Mouse (Mus musculus) forebrain, postnatal 0 days (tissue): ENCODE results near the gene Pde4d. TPM values are rescaled to one million over a fixed set of nuclear protein-coding genes. Genes with fewer than 3 reads are reported as not detected.

Experiments
- ATAC-seq: fragments of 200-750 bp; cut with Nextera tagmentation; 2 replicates; pipeline ENCODE4 v1.8.0; 2017; ENCODE audit warnings: mild to moderate bottlenecking, moderate library complexity
- DNase-seq: peaks from one replicate; pipeline ENCODE4 v3.0.0-alpha.2; 2015
- H3K27ac ChIP-seq: fragments of 300-500 bp; sonication (generic); 2 replicates; pipeline ENCODE4 v1.5.1; 2014; ENCODE audit warnings: low read depth, mild to moderate bottlenecking, antibody characterized with exemption, low read length, moderate library complexity, mixed read lengths
- H3K27me3 ChIP-seq: fragments of 300-500 bp; sonication (generic); 2 replicates; pipeline ENCODE4 v1.6.1; 2014; ENCODE audit warnings: mild to moderate bottlenecking, low read length, mixed read lengths; ENCODE audit not compliant: insufficient read depth
- H3K36me3 ChIP-seq: fragments of 300-500 bp; sonication (generic); 2 replicates; pipeline ENCODE4 v1.6.1; 2014; ENCODE audit warnings: mild to moderate bottlenecking, moderate library complexity; ENCODE audit not compliant: insufficient read depth
- H3K4me1 ChIP-seq: fragments of 300-500 bp; sonication (generic); 2 replicates; pipeline ENCODE4 v1.6.1; 2014; ENCODE audit warnings: antibody characterized with exemption; ENCODE audit not compliant: insufficient read depth
- H3K4me2 ChIP-seq: fragments of 300-500 bp; sonication (generic); 2 replicates; pipeline ENCODE4 v1.6.1; 2014; ENCODE audit warnings: low read depth, mild to moderate bottlenecking, moderate library complexity
- H3K4me3 ChIP-seq: fragments of 300-500 bp; sonication (generic); 2 replicates; pipeline ENCODE4 v1.5.1; 2014; ENCODE audit warnings: low read depth, low read length, mixed read lengths
- H3K9ac ChIP-seq: fragments of 300-500 bp; sonication (generic); 2 replicates; pipeline ENCODE4 v1.6.1; 2014; ENCODE audit warnings: mild to moderate bottlenecking
- H3K9me3 ChIP-seq: fragments of 300-500 bp; sonication (generic); 2 replicates; pipeline ENCODE4 v1.6.1; 2016; ENCODE audit warnings: low read length
- CTCF ChIP-seq: sonication (generic); IDR thresholded peaks from 2 replicates; pipeline ENCODE4 v1.5.1; 2016; ENCODE audit warnings: antibody characterized with exemption, control low read depth, low read depth
- WGBS: fragments of 180-500 bp; shearing (Covaris S2); extraction: QIAGEN DNeasy Blood & Tissue Kit; methylation state at CpG from one replicate; pipeline ENCODE4 v1.1.7; 2014; 5-methylcytosine and 5-hydroxymethylcytosine counted together
- polyA plus RNA-seq: library from polyadenylated mRNA; unstranded; fragments of >200 nt; fragmentation: Nextera tagmentation; extraction: Ambion mirVana; gene quantifications from 2 replicates; pipeline ENCODE4 v1.2.1, GENCODE M21; 2015
- total RNA-seq: library from RNA; depleted of rRNA; stranded (reverse); fragments of >200 nt; gene quantifications from 2 replicates; pipeline ENCODE4 v1.2.3, GENCODE M21; 2014

The Pde4d gene
- total and polyA plus RNA-seq, 2 experiments from 2014 or later, result 13.2 to 78.8 TPM

DNA sequence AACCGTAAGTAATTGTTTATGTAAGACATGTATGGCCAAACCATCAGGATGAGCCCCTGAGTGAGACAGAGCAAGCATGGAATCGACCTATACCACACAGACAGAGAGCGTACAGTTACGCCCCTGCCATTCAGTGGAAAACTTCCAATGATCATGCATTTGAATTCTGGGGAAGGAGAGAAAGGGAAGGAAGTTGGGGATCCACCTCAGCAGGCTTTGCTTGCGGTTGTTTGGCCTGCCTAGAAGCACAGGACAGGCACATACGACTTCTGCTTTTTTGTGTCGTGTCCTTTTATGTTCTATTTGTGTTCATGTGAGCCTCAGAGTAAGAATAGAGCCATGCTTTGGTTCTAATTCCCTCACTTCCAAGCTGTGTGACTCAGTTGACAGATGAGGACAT is 849.1 kb downstream of the Pde4d start:
- Histone ChIP-seq H3K36me3 (no peaks in the 10 kb centered on the region), H3K9me3 (no peaks in the 10 kb centered on the region), H3K4me1 (no peaks in the 10 kb centered on the region), H3K4me2 (no peak overlapping the region), H3K9ac (no peak overlapping the region), H3K27ac (no peak overlapping the region), H3K4me3 (no peak overlapping the region), H3K27me3 (no peaks in the 10 kb centered on the region)
- DNase-seq, result no peak
- no peak for ATAC-seq
- TF ChIP-seq CTCF, result no peak
- 90% methylated on average over 7 of the region's 7 CpGs for WGBS

DNA sequence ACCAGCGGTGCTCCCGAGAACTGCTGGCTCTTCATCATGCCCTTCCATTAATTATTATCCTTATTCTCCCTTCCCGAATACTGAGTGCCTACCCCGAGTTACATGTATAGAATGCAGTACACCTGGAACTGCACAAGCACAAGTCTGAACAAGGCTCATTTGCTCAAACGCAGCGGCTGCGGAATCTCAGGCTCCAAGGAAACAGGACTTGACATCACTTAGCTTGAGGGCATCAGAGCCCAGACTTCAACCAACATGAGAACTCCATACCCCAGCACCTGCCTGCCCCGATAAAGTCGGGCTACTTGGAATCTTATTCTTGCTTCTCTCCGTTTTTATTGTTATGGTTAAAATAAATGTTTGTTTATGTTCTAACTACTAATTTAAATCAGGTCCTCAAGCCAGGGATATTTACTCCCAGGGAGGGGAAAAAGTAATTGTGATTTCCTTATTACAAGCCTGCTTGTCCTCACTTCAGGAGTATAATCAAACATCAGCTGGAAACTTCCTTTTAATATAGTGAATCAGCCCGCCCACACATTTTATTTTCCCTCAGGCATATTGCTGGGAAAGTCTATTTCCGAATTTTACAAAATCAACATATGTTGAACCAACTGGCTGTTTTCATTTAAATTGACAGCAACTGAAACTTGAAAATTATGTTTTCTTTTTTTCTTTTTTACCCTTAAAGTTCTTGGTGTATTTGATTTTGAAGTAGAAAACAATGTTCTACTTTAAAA is 849.9 kb downstream of the Pde4d start:
- Histone ChIP-seq H3K4me2 (no peak overlapping the region), H3K36me3 (no peaks in the 10 kb centered on the region), H3K4me3 (no peak overlapping the region), H3K4me1 (no peaks in the 10 kb centered on the region), H3K27me3 (no peaks in the 10 kb centered on the region), H3K9ac (no peak overlapping the region), H3K27ac (no peak overlapping the region), H3K9me3 (no peaks in the 10 kb centered on the region)
- ATAC-seq (no peak), DNase-seq (peak; percentile 46)
- WGBS, result 79% methylated on average over 12 of the region's 12 CpGs
- TF ChIP-seq CTCF, result no peak

GRCm38 (mm10) chr13:109312542-109312941 is 862.8 kb downstream of the Pde4d start:
- Histone ChIP-seq H3K4me1 (no peaks in the 10 kb centered on the region), H3K9ac (no peak overlapping the region), H3K4me3 (no peak overlapping the region), H3K4me2 (no peak overlapping the region), H3K36me3 (no peaks in the 10 kb centered on the region), H3K27me3 (no peaks in the 10 kb centered on the region), H3K27ac (no peak overlapping the region), H3K9me3 (no peaks in the 10 kb centered on the region)
- ATAC-seq (no peak), DNase-seq (no peak)
- TF ChIP-seq CTCF, result no peak
- 21% methylated on average over 7 of the region's 7 CpGs for WGBS

DNA sequence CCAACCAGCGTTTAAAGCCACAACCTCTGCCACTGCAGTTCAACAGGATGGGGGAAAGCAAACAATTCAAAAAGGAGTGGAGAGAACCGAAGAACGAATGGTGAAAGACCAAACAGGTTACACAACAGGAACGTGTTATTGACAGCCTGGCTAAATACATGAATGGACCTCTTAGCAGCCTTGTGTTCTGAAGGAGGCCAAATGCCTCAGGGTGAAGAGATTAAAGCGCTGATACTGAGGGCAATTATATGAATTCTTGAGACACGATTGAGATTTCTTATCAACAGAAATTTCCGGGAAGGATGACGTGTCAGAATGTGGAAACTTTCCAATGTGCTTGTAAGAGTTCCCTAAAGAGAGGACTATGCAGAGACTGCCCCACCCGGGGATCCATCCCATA is 865.9 kb downstream of the Pde4d start:
- H3K4me3 ChIP-seq, result no peak overlapping the region
- H3K4me1 ChIP-seq, result no peaks in the 10 kb centered on the region
- TF ChIP-seq CTCF, result no peak
- WGBS, result 54% methylated on average over 9 of the region's 9 CpGs
- no peak overlapping the region for H3K4me2 ChIP-seq
- no peaks in the 10 kb centered on the region for H3K9me3 ChIP-seq
- DNase-seq, result no peak
- no peaks in the 10 kb centered on the region for H3K36me3 ChIP-seq
- no peak overlapping the region for H3K27ac ChIP-seq
- ATAC-seq, result no peak
- no peaks in the 10 kb centered on the region for H3K27me3 ChIP-seq
- no peak overlapping the region for H3K9ac ChIP-seq

- WGBS, result 97% methylated on average over 2 of the region's 2 CpGs
- Histone ChIP-seq H3K36me3 (no peaks in the 10 kb centered on the region), H3K9me3 (no peaks in the 10 kb centered on the region), H3K4me3 (no peak overlapping the region), H3K9ac (no peak overlapping the region), H3K27ac (no peak overlapping the region), H3K27me3 (no peaks in the 10 kb centered on the region), H3K4me2 (no peak overlapping the region), H3K4me1 (no peaks in the 10 kb centered on the region)
- no peak for TF ChIP-seq CTCF
- ATAC-seq (no peak), DNase-seq (no peak)
These were observed 867.9 kb downstream of the Pde4d start for GRCm38 (mm10) chr13:109317644-109318043.

GRCm38 (mm10) chr13:109318434-109318998 is 868.8 kb downstream of the Pde4d start:
- ATAC-seq, result no peak
- DNase-seq, result no peak
- Histone ChIP-seq H3K4me3 (no peak overlapping the region), H3K9ac (no peak overlapping the region), H3K9me3 (no peaks in the 10 kb centered on the region), H3K27ac (no peak overlapping the region), H3K4me1 (no peaks in the 10 kb centered on the region), H3K27me3 (no peaks in the 10 kb centered on the region), H3K4me2 (no peak overlapping the region), H3K36me3 (no peaks in the 10 kb centered on the region)
- WGBS, result 82% methylated on average over 3 of the region's 3 CpGs
- TF ChIP-seq CTCF, result no peak

- TF ChIP-seq CTCF, result no peak
- Histone ChIP-seq H3K27ac (no peak overlapping the region), H3K27me3 (no peaks in the 10 kb centered on the region), H3K4me3 (no peak overlapping the region), H3K4me2 (no peak overlapping the region), H3K9me3 (no peaks in the 10 kb centered on the region), H3K4me1 (no peaks in the 10 kb centered on the region), H3K36me3 (no peaks in the 10 kb centered on the region), H3K9ac (no peak overlapping the region)
- ATAC-seq (no peak), DNase-seq (no peak)
- 88% methylated on average over 5 of the region's 5 CpGs for whole genome bisulfite sequencing
These were observed 876.3 kb downstream of the Pde4d start for GRCm38 (mm10) chr13:109326061-109326460.
